Mouse (Mus musculus) limb, embryonic 12.5 days (tissue): ENCODE measurements around the gene Phlda1. TPM values are rescaled to one million over a fixed set of nuclear protein-coding genes. Genes with fewer than 3 reads are reported as not detected.
A peak's percentile ranks its signal among the peaks of the same experiment; 100 is the strongest.

Experiments used
- ATAC-seq: fragments of 200-750 bp; cut with Nextera tagmentation; 2 replicates; pipeline ENCODE4 v1.8.0; 2017; ENCODE audit warnings: low read depth, moderate TSS enrichment; ENCODE audit not compliant: insufficient number of reproducible peaks, insufficient read depth, low FRiP score, low TSS enrichment
- H3K27ac ChIP-seq: fragments of 300-500 bp; sonication (generic); 2 replicates; pipeline ENCODE4 v1.5.1; 2016; ENCODE audit warnings: mild to moderate bottlenecking, moderate library complexity
- H3K27me3 ChIP-seq: fragments of 300-500 bp; sonication (generic); 2 replicates; pipeline ENCODE4 v1.6.1; 2016; ENCODE audit warnings: mild to moderate bottlenecking, moderate library complexity
- H3K36me3 ChIP-seq: fragments of 300-500 bp; sonication (generic); 2 replicates; pipeline ENCODE4 v1.6.1; 2016; ENCODE audit warnings: mild to moderate bottlenecking, moderate library complexity
- H3K4me1 ChIP-seq: fragments of 300-500 bp; sonication (generic); replicated peaks from 2 replicates; pipeline ENCODE4 v1.6.1; 2016
- H3K4me2 ChIP-seq: fragments of 300-500 bp; sonication (generic); 2 replicates; pipeline ENCODE4 v1.6.1; 2016; ENCODE audit warnings: mild to moderate bottlenecking, moderate library complexity
- H3K4me3 ChIP-seq: fragments of 300-500 bp; sonication (generic); replicated peaks from 2 replicates; pipeline ENCODE4 v1.5.1; 2016; ENCODE audit warnings: mild to moderate bottlenecking
- H3K9ac ChIP-seq: fragments of 300-500 bp; sonication (generic); replicated peaks from 2 replicates; pipeline ENCODE4 v1.6.1; 2016; ENCODE audit warnings: mild to moderate bottlenecking, moderate library complexity
- H3K9me3 ChIP-seq: fragments of 300-500 bp; sonication (generic); 2 replicates; pipeline ENCODE4 v1.6.1; 2016; ENCODE audit warnings: mild to moderate bottlenecking, moderate library complexity
- WGBS: fragments of 180-500 bp; shearing (Covaris S2); methylation state at CpG from one replicate; pipeline ENCODE4 v1.1.7; 2016; 5-methylcytosine and 5-hydroxymethylcytosine counted together
- polyA plus RNA-seq: library from polyadenylated mRNA; unstranded; fragments of >200 nt; fragmentation: Nextera tagmentation; extraction: Ambion mirVana; gene quantifications from 2 replicates; pipeline ENCODE4 v1.2.1, GENCODE M21; 2016

Gene Phlda1
- polyA plus RNA-seq, 1 experiment from 2014 or later: 28.2 TPM

- 54% methylated on average over 4 of the region's 4 CpGs for WGBS
- Histone ChIP-seq H3K9me3 (no peaks in the 10 kb centered on the region), H3K36me3 (no peaks in the 10 kb centered on the region), H3K4me2 (no peak overlapping the region), H3K27me3 (no peaks in the 10 kb centered on the region), H3K4me3 (no peak overlapping the region), H3K4me1 (peaks cover 23% of the 10 kb centered on the region), H3K27ac (peak overlapping the region; percentile 41; the same call in 1 of the 2 replicates), H3K9ac (no peak overlapping the region)
- no peak for ATAC-seq
Measured at GRCm38 (mm10) chr10:111528283-111528682, 22.2 kb downstream of the Phlda1 start.

DNA sequence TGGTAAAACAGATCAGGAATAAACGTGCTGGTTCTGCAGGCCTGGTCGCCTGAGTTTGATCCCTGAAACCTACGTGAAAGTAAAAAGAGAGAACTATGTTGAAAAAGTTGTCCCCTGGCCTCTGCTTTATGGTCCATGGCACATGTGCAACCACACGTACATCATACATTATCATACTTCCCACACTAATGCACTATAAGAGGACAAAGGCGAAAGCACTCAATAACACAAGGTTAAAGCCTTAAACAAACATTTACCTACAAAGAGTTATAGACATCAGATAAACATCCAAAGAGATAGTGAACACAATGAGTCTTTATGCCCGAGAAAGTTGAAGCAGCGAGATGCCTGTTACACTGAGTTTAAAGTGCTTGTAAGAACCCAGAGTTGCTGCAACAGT is 24.3 kb downstream of the Phlda1 start:
- WGBS: 83% methylated on average over 7 of the region's 7 CpGs

GRCm38 (mm10) chr10:111534691-111535090 is 28.6 kb downstream of the Phlda1 start:
- peaks cover 44% of the 10 kb centered on the region for H3K4me1 ChIP-seq

More for the DNA sequence above, 24.3 kb downstream of the Phlda1 start:
- H3K4me1 ChIP-seq: peaks cover 27% of the 10 kb centered on the region
- H3K9me3 ChIP-seq: no peaks in the 10 kb centered on the region
- H3K9ac ChIP-seq: no peak overlapping the region
- no peaks in the 10 kb centered on the region for H3K36me3 ChIP-seq
- H3K27me3 ChIP-seq: no peaks in the 10 kb centered on the region
- H3K4me2 ChIP-seq: no peak overlapping the region
- H3K4me3 ChIP-seq: no peak overlapping the region
- H3K27ac ChIP-seq: no peak overlapping the region
- no peak for ATAC-seq

GRCm38 (mm10) chr10:111537410-111537809 is 31.3 kb downstream of the Phlda1 start:
- H3K9ac ChIP-seq: no peak overlapping the region
- H3K27me3 ChIP-seq: no peaks in the 10 kb centered on the region
- ATAC-seq: no peak
- H3K4me2 ChIP-seq: no peak overlapping the region
- WGBS: 82% methylated on average over 19 of the region's 19 CpGs
- H3K4me1 ChIP-seq: peaks cover 58% of the 10 kb centered on the region
- H3K36me3 ChIP-seq: no peaks in the 10 kb centered on the region
- H3K27ac ChIP-seq: peak overlapping the region; percentile 57; the same call in 1 of the 2 replicates
- H3K4me3 ChIP-seq: no peak overlapping the region
- H3K9me3 ChIP-seq: peaks cover 3% of the 10 kb centered on the region; the same call in 1 of the 2 replicates

More at GRCm38 (mm10) chr10:111534691-111535090, 28.6 kb downstream of the Phlda1 start:
- no peak overlapping the region for H3K27ac ChIP-seq
- H3K4me3 ChIP-seq: no peak overlapping the region
- ATAC-seq: no peak
- 79% methylated on average over 8 of the region's 8 CpGs for WGBS
- H3K36me3 ChIP-seq: no peaks in the 10 kb centered on the region
- no peaks in the 10 kb centered on the region for H3K27me3 ChIP-seq
- no peaks in the 10 kb centered on the region for H3K9me3 ChIP-seq
- H3K4me2 ChIP-seq: no peak overlapping the region
- H3K9ac ChIP-seq: no peak overlapping the region

DNA sequence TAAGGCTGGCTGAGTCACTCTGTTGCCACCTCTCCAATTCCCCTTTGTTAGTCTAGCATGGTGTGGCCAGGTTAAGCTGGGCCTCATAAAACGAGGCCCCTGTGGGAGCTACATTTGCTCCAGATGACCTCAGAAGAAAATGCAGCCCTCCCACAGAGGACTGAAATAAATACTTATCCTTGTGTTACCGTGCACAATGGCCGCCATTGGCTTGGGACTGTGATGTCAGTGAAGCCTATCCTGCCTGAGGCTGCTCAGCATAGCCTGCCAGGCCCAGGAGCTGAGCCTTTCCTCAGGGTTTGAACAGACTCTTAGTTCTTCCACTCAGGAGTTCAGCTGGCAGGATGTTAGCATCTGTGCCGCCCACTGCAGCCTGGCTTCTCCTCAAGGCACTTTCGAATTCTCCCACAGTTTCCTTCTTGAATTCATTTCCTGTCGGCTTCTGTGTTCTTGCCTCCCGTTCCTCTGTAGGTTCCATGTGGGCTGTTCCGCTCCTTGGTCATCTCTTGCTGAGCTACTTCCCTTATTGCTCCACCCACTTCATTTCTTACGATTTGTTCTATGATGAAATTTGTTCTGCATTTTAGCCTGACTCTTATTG is 33.7 kb downstream of the Phlda1 start:
- Histone ChIP-seq H3K27ac (peak overlapping the region; percentile 87), H3K4me2 (peak overlapping the region; percentile 35), H3K4me1 (peaks cover 63% of the 10 kb centered on the region), H3K9me3 (peaks cover 3% of the 10 kb centered on the region; the same call in 1 of the 2 replicates), H3K4me3 (no peak overlapping the region), H3K27me3 (no peaks in the 10 kb centered on the region), H3K36me3 (no peaks in the 10 kb centered on the region), H3K9ac (no peak overlapping the region)
- WGBS: 11% methylated on average over 9 of the region's 9 CpGs
- ATAC-seq: peak; percentile 93

GRCm38 (mm10) chr10:111540678-111541077 is 34.6 kb downstream of the Phlda1 start:
- Histone ChIP-seq H3K36me3 (no peaks in the 10 kb centered on the region), H3K4me2 (no peak overlapping the region), H3K4me1 (peaks cover 59% of the 10 kb centered on the region), H3K27me3 (no peaks in the 10 kb centered on the region), H3K9me3 (peaks cover 3% of the 10 kb centered on the region; the same call in 1 of the 2 replicates), H3K4me3 (no peak overlapping the region), H3K27ac (peak overlapping the region; percentile 87; the same call in 1 of the 2 replicates), H3K9ac (no peak overlapping the region)
- WGBS: 93% methylated on average over 9 of the region's 9 CpGs
- ATAC-seq: no peak

DNA sequence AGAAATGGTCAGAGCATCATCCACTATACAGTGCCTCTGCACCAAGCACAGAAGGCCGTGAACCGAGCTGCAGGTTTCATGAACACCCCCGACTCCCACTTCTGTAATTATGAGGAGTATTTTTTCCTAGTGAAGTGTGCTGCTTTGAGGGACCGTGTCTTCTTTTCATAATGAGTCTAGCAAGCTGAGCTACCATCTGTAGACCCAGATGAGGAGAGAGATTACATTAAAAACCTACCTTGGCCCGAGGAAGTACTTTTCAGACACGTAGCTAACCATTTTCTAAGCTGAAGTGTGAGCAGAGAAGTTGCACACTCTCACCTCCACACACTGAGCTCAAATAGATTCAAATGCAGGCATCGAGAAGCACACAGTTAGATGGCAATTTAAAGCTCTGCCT is 37.0 kb downstream of the Phlda1 start:
- H3K4me1 ChIP-seq: peaks cover 45% of the 10 kb centered on the region
- no peak overlapping the region for H3K4me3 ChIP-seq
- H3K9ac ChIP-seq: no peak overlapping the region
- 87% methylated on average over 7 of the region's 7 CpGs for WGBS
- H3K27me3 ChIP-seq: no peaks in the 10 kb centered on the region
- no peaks in the 10 kb centered on the region for H3K36me3 ChIP-seq
- no peak overlapping the region for H3K4me2 ChIP-seq
- H3K9me3 ChIP-seq: peaks cover 3% of the 10 kb centered on the region; the same call in 1 of the 2 replicates
- H3K27ac ChIP-seq: peak overlapping the region; percentile 4; the same call in 1 of the 2 replicates
- no peak for ATAC-seq

DNA sequence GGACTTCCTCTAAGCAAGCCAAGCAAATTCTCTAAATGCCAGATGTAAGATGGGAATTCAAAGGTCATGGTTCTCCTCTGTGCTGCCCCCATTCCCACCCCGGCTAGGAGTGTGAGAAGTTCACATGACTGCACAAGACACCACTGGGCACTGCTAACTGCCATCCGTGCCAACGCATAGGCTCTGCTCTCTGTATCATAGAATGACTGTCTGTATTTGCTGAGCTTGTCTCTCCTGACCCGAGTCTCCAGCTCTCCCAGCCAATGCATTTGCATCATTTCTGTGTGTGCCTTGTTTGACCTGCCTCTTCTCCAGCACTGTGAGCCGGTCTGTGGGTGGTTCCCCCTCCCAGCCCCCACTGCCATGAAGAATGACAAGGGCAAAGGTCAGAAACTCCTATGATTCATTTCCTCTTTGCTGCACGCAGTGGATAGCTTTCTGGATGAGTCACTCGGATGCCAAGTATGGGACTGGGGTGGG is 37.7 kb downstream of the Phlda1 start:
- no peak overlapping the region for H3K27ac ChIP-seq
- peaks cover 3% of the 10 kb centered on the region; the same call in 1 of the 2 replicates for H3K9me3 ChIP-seq
- ATAC-seq: no peak
- no peaks in the 10 kb centered on the region for H3K36me3 ChIP-seq
- peaks cover 38% of the 10 kb centered on the region for H3K4me1 ChIP-seq
- no peak overlapping the region for H3K4me2 ChIP-seq
- H3K4me3 ChIP-seq: no peak overlapping the region
- 54% methylated on average over 7 of the region's 7 CpGs for WGBS
- H3K27me3 ChIP-seq: no peaks in the 10 kb centered on the region
- H3K9ac ChIP-seq: no peak overlapping the region

DNA sequence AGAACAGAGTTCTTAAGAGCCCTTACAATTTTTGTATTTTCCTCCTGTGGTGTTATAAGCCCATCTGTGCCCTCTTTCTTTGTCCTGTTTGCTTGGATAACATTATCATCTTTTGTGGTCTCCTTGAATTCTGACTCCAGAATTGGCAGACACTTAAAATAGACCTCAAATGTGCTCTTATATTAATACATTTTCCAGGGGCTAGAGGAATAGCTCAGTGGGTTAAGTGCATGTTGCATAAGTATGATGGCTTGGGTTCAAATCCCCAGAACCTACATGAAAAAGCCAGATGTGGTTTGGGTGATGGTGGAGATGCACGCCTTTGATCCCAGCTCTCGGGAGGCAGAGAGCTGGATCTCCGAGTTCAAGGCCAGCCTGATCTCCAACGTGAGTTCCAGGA is 38.2 kb downstream of the Phlda1 start:
- no peak overlapping the region for H3K4me3 ChIP-seq
- peaks cover 3% of the 10 kb centered on the region; the same call in 1 of the 2 replicates for H3K9me3 ChIP-seq
- WGBS: 79% methylated on average over 4 of the region's 4 CpGs
- H3K36me3 ChIP-seq: no peaks in the 10 kb centered on the region
- peaks cover 33% of the 10 kb centered on the region for H3K4me1 ChIP-seq
- ATAC-seq: no peak
- H3K9ac ChIP-seq: no peak overlapping the region
- H3K27me3 ChIP-seq: no peaks in the 10 kb centered on the region
- no peak overlapping the region for H3K4me2 ChIP-seq
- H3K27ac ChIP-seq: no peak overlapping the region

- 74% methylated on average over 4 of the region's 4 CpGs for WGBS
- H3K9ac ChIP-seq: no peak overlapping the region
- no peak overlapping the region for H3K4me3 ChIP-seq
- H3K4me2 ChIP-seq: no peak overlapping the region
- H3K4me1 ChIP-seq: peaks cover 19% of the 10 kb centered on the region
- ATAC-seq: no peak
- H3K36me3 ChIP-seq: no peaks in the 10 kb centered on the region
- H3K9me3 ChIP-seq: peaks cover 3% of the 10 kb centered on the region; the same call in 1 of the 2 replicates
- H3K27ac ChIP-seq: no peak overlapping the region
- no peaks in the 10 kb centered on the region for H3K27me3 ChIP-seq
Measured at GRCm38 (mm10) chr10:111545648-111546047, 39.6 kb downstream of the Phlda1 start.

DNA sequence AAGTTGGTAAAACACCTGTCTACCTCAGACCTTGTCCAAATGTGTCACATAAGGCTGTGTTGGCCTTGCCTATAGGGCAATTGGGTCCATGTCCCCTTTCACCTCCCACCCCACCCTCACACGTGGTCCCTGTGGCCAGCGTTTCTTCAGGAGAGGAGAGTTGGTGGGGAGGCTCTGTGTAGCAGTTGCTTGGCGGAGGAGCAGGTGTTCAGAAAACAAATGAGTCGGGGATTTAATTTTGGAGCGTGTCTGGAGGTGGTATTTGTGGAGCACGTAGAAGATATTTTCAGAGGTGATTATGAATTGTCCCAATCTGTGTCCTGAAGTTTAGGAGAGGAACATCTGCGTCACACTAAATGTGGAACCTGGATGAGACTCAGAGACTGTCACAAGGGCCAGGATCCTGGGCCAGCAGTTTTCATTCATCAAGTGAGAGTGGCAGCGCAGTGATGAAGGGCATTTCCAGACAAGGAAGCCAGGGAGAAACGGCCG is 41.8 kb downstream of the Phlda1 start:
- H3K9me3 ChIP-seq: no peaks in the 10 kb centered on the region
- no peak overlapping the region for H3K27ac ChIP-seq
- H3K4me3 ChIP-seq: no peak overlapping the region
- peaks cover 19% of the 10 kb centered on the region for H3K4me1 ChIP-seq
- H3K4me2 ChIP-seq: no peak overlapping the region
- no peak overlapping the region for H3K9ac ChIP-seq
- WGBS: 66% methylated on average over 10 of the region's 10 CpGs
- ATAC-seq: no peak
- H3K27me3 ChIP-seq: no peaks in the 10 kb centered on the region
- H3K36me3 ChIP-seq: no peaks in the 10 kb centered on the region
